Mouse (Mus musculus): ENCODE data around the gene Tnni2. TPM values are rescaled to one million over a fixed set of nuclear protein-coding genes. Genes with fewer than 3 reads are reported as not detected.

Gene Tnni2
- total RNA-seq, 1 experiment: 3.7 TPM

DNA sequence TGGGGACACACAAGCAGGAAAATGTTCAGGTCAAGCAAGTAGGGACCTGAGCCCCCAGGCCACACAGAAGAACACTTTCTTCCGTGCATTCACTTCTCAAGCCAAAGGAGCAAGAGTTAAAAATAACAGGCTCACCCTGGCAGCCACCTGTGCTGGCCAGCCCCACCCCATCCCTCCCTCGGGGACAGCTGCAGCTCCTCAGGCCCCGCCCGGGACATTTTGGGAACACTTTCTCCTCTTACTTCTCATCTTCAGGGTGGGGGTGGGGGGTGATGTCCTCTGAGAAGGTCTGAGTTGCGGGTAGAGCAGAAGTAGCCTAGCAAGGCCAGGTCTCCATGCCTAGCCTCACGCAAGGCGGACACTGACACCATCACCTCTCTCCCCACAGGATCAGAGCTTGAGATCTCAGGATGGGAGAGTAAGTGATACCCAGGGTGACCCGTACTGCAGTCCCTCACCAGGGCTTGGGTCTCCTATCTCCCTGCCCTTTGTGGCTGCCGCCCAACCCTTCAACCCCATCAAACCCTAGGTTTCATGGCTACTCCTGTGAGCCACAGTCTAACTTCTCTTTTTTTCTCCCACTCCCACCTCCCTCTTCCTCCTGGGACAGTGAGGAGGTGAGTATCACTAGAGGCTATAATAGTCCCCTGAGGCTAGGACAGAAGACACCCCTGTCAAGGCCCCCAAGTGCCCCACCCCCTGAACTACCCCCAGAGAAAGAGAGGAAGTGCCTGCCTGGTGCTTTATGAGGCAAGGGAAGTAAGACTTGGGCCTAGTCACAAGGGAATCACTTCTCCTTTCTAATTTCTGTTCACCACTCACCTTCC, 686 bp downstream of the Tnni2 start:
- Histone ChIP-seq H3K4me1 (ENCODE audit: control insufficient read depth in 2 of 2, insufficient read depth in 2 of 2, low read length in 2 of 2, poor library complexity in 1 of 2) (peaks cover 0 to 3% of the 10 kb centered on the region in 2 experiments; a peak in 2 of 4 replicates), H3K9me3 (ENCODE audit: control insufficient read depth, insufficient read depth, low read depth, low read length) (no peaks in the 10 kb centered on the region), H3K27ac (ENCODE audit: insufficient read depth, low read depth, low read length, poor library complexity, severe bottlenecking) (no peak overlapping the region), H3K9ac (ENCODE audit: insufficient read depth, low read depth, low read length, poor library complexity, severe bottlenecking) (no peak overlapping the region), H3K36me3 (ENCODE audit: control insufficient read depth, insufficient read depth, low read length, poor library complexity, severe bottlenecking) (no peaks in the 10 kb centered on the region), H3K4me3 (ENCODE audit: insufficient read depth in 1 of 2, low read depth in 1 of 2, low read length in 2 of 2, poor library complexity in 1 of 2, severe bottlenecking in 1 of 2) (no peak overlapping the region)
- no peak for TF ChIP-seq HCFC1 (IDR thresholded peaks at IDR 0.05; ENCODE audit: borderline replicate concordance, insufficient read depth, low read length)
- TF ChIP-seq ZNF384 (IDR thresholded peaks at IDR 0.05; ENCODE audit: low read depth, low read length): no peak
- TF ChIP-seq ZC3H11A (IDR thresholded peaks at IDR 0.05; ENCODE audit: borderline replicate concordance, low read depth, low read length): no peak
- TF ChIP-seq MAFK (IDR thresholded peaks at IDR 0.05; ENCODE audit: insufficient read depth, low read depth, low read length): no peak
- TF ChIP-seq CHD2 (IDR thresholded peaks at IDR 0.05; ENCODE audit: low read depth, low read length): no peak
- in situ Hi-C loops (cut with MboI; ENCODE audit: low sequenced_read_pairs in 2 of 2, unreplicated experiment in 2 of 2): no loop called here
- DNase-seq (ENCODE audit: low read depth, low spot score): no peak

DNA sequence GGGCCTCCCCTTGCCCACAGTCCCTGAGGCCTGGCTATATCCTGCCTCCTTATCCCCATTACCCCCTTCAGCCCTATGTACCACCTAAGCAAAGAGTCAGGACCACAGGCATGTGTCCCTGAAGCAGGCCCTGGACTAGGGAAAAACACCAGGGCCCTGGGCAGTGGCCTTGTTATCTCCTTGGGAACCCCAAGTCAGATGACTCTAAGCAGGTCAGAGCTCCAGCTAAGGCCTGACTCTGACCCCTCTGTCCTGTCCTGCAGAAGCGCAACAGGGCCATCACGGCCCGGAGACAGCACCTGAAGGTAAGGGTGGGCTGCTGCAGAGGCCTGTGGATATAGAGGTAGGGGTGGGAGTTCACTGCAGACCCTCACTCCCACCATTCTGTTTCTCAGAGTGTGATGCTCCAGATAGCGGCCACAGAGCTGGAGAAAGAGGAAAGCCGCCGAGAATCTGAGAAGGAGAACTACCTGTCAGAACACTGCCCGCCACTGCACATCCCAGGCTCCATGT, 1.4 kb downstream of the Tnni2 start:
- H3K36me3 ChIP-seq (ENCODE audit: control insufficient read depth, insufficient read depth, low read length, poor library complexity, severe bottlenecking): no peaks in the 10 kb centered on the region
- H3K9ac ChIP-seq (ENCODE audit: insufficient read depth, low read depth, low read length, poor library complexity, severe bottlenecking): no peak overlapping the region
- in situ Hi-C loops (cut with MboI; ENCODE audit: low sequenced_read_pairs in 2 of 2, unreplicated experiment in 2 of 2): no loop called here
- H3K4me1 ChIP-seq (ENCODE audit: control insufficient read depth in 2 of 2, insufficient read depth in 2 of 2, low read length in 2 of 2, poor library complexity in 1 of 2): peaks cover 0 to 1% of the 10 kb centered on the region in 2 experiments; a peak in 1 of 4 replicates
- no peak overlapping the region for H3K4me3 ChIP-seq (ENCODE audit: insufficient read depth in 1 of 2, low read depth in 1 of 2, low read length in 2 of 2, poor library complexity in 1 of 2, severe bottlenecking in 1 of 2)
- H3K27ac ChIP-seq (ENCODE audit: insufficient read depth, low read depth, low read length, poor library complexity, severe bottlenecking): no peak overlapping the region
- no peaks in the 10 kb centered on the region for H3K9me3 ChIP-seq (ENCODE audit: control insufficient read depth, insufficient read depth, low read depth, low read length)
- DNase-seq (ENCODE audit: low read depth, low spot score): no peak
- no peak for TF ChIP-seq ZC3H11A (IDR thresholded peaks at IDR 0.05; ENCODE audit: borderline replicate concordance, low read depth, low read length)
- no peak for TF ChIP-seq ZNF384 (IDR thresholded peaks at IDR 0.05; ENCODE audit: low read depth, low read length)

GRCm38 (mm10) chr7:142443474-142443873, 1.9 kb downstream of the Tnni2 start:
- no peaks in the 10 kb centered on the region for H3K9me3 ChIP-seq (ENCODE audit: control insufficient read depth, insufficient read depth, low read depth, low read length)
- H3K4me1 ChIP-seq (ENCODE audit: control insufficient read depth in 2 of 2, insufficient read depth in 2 of 2, low read length in 2 of 2, poor library complexity in 1 of 2): peaks cover 0 to 1% of the 10 kb centered on the region in 2 experiments; a peak in 1 of 4 replicates
- H3K36me3 ChIP-seq (ENCODE audit: control insufficient read depth, insufficient read depth, low read length, poor library complexity, severe bottlenecking): no peaks in the 10 kb centered on the region
- no peak overlapping the region for H3K27ac ChIP-seq (ENCODE audit: insufficient read depth, low read depth, low read length, poor library complexity, severe bottlenecking)
- DNase-seq (ENCODE audit: low read depth, low spot score): no peak
- H3K9ac ChIP-seq (ENCODE audit: insufficient read depth, low read depth, low read length, poor library complexity, severe bottlenecking): no peak overlapping the region
- no peak overlapping the region for H3K4me3 ChIP-seq (ENCODE audit: insufficient read depth in 1 of 2, low read depth in 1 of 2, low read length in 2 of 2, poor library complexity in 1 of 2, severe bottlenecking in 1 of 2)
- no peak for TF ChIP-seq HCFC1 (IDR thresholded peaks at IDR 0.05; ENCODE audit: borderline replicate concordance, insufficient read depth, low read length)
- TF ChIP-seq CHD2 (IDR thresholded peaks at IDR 0.05; ENCODE audit: low read depth, low read length): no peak
- no peak for TF ChIP-seq ZNF384 (IDR thresholded peaks at IDR 0.05; ENCODE audit: low read depth, low read length)
- no peak for TF ChIP-seq ZC3H11A (IDR thresholded peaks at IDR 0.05; ENCODE audit: borderline replicate concordance, low read depth, low read length)
- TF ChIP-seq MAFK (IDR thresholded peaks at IDR 0.05; ENCODE audit: insufficient read depth, low read depth, low read length): no peak
- in situ Hi-C loops (cut with MboI; ENCODE audit: low sequenced_read_pairs in 2 of 2, unreplicated experiment in 2 of 2): no loop called here

- H3K4me1 ChIP-seq (ENCODE audit: control insufficient read depth in 2 of 2, insufficient read depth in 2 of 2, low read length in 2 of 2, poor library complexity in 1 of 2): peaks cover 0 to 1% of the 10 kb centered on the region in 2 experiments; a peak in 1 of 4 replicates
- H3K27ac ChIP-seq (ENCODE audit: insufficient read depth, low read depth, low read length, poor library complexity, severe bottlenecking): no peak overlapping the region
- H3K36me3 ChIP-seq (ENCODE audit: control insufficient read depth, insufficient read depth, low read length, poor library complexity, severe bottlenecking): no peaks in the 10 kb centered on the region
- H3K4me3 ChIP-seq (ENCODE audit: insufficient read depth in 1 of 2, low read depth in 1 of 2, low read length in 2 of 2, poor library complexity in 1 of 2, severe bottlenecking in 1 of 2): no peak overlapping the region
- H3K9ac ChIP-seq (ENCODE audit: insufficient read depth, low read depth, low read length, poor library complexity, severe bottlenecking): no peak overlapping the region
- in situ Hi-C loops (cut with MboI; ENCODE audit: low sequenced_read_pairs in 2 of 2, unreplicated experiment in 2 of 2): no loop called here
- no peak for DNase-seq (ENCODE audit: low read depth, low spot score)
- no peaks in the 10 kb centered on the region for H3K9me3 ChIP-seq (ENCODE audit: control insufficient read depth, insufficient read depth, low read depth, low read length)
- no peak for TF ChIP-seq CHD2 (IDR thresholded peaks at IDR 0.05; ENCODE audit: low read depth, low read length)
- TF ChIP-seq HCFC1 (IDR thresholded peaks at IDR 0.05; ENCODE audit: borderline replicate concordance, insufficient read depth, low read length): no peak
- no peak for TF ChIP-seq ZNF384 (IDR thresholded peaks at IDR 0.05; ENCODE audit: low read depth, low read length)
- no peak for TF ChIP-seq MAFK (IDR thresholded peaks at IDR 0.05; ENCODE audit: insufficient read depth, low read depth, low read length)
- no peak for TF ChIP-seq ZC3H11A (IDR thresholded peaks at IDR 0.05; ENCODE audit: borderline replicate concordance, low read depth, low read length)
These were observed 2.6 kb downstream of the Tnni2 start for GRCm38 (mm10) chr7:142444171-142444570.
